Mouse (Mus musculus) erythroblast, embryonic 14.5 days (primary cell): ENCODE data around the gene Gm20489.

Experiments used
- GATA1 ChIP-seq: IDR thresholded peaks from 2 replicates; pipeline ENCODE4 v1.6.1; 2012; ENCODE audit warnings: low read length, inconsistent platforms, mixed read lengths
- TAL1 ChIP-seq: IDR thresholded peaks from 3 replicates; pipeline ENCODE4 v1.6.1; 2012; ENCODE audit warnings: low read length, inconsistent platforms, mixed read lengths

GRCm38 (mm10) chrX:101256603-101257002 lies 12.2 kb downstream of the Gm20489 start:
- TF ChIP-seq GATA1 (no peak), TAL1 (no peak)
